Mouse (Mus musculus) thymus, postnatal 0 days (tissue): Measurements from ENCODE around the gene Mecom. TPM values are rescaled to one million over a fixed set of nuclear protein-coding genes. Genes with fewer than 3 reads are reported as not detected.
"Not testable (repeated sequence)": the region's sequence is repeated elsewhere in the genome, so short reads cannot be mapped to it uniquely, and the experiment has no call there.

Source experiments
- DNase-seq: peaks from one replicate; pipeline ENCODE4 v3.0.0-alpha.2; 2015; ENCODE audit warnings: low spot score
- polyA plus RNA-seq: library from polyadenylated mRNA; unstranded; fragments of >200 nt; fragmentation: Nextera tagmentation; extraction: Ambion mirVana; gene quantifications from 2 replicates; pipeline ENCODE4 v1.2.1, GENCODE M21; 2015

Mecom gene
- polyA plus RNA-seq: 1.1 and 1.2 TPM in 2 replicates

- no peak for DNase-seq
Observed at GRCm38 (mm10) chr3:30547908-30548307, at the start of gene Mecom. TSS of gene Mecom (minus strand) at chr3:30548008.

GRCm38 (mm10) chr3:30597271-30597670 is 49.5 kb upstream of the Mecom start:
- no peak for DNase-seq

GRCm38 (mm10) chr3:30595111-30595832 is 47.5 kb upstream of the Mecom start:
- DNase-seq: peak; percentile 27

- peak; percentile 46 for DNase-seq
Observed at GRCm38 (mm10) chr3:30593719-30594485, 46.1 kb upstream of the Mecom start.

GRCm38 (mm10) chr3:30592418-30592853 is 44.6 kb upstream of the Mecom start:
- DNase-seq: peak; percentile 63

GRCm38 (mm10) chr3:30588865-30589264 is 41.1 kb upstream of the Mecom start:
- DNase-seq: no peak

- DNase-seq: no peak
Observed at GRCm38 (mm10) chr3:30573549-30573948, 25.7 kb upstream of the Mecom start.

GRCm38 (mm10) chr3:30566333-30566732 is 18.5 kb upstream of the Mecom start:
- not testable (repeated sequence) for DNase-seq

GRCm38 (mm10) chr3:30560677-30561314 is 13.0 kb upstream of the Mecom start:
- DNase-seq: peak; percentile 51

- no peak for DNase-seq
Observed at GRCm38 (mm10) chr3:30553741-30554140, 5.9 kb upstream of the Mecom start.

- peak; percentile 17 for DNase-seq
Observed at GRCm38 (mm10) chr3:30550218-30550617, 2.4 kb upstream of the Mecom start.

- no peak for DNase-seq
Observed at GRCm38 (mm10) chr3:30548928-30549327, 1.1 kb upstream of the Mecom start.

- no peak for DNase-seq
Observed at GRCm38 (mm10) chr3:30546831-30547369, 908 bp downstream of the Mecom start.

- no peak for DNase-seq
Observed at GRCm38 (mm10) chr3:30546366-30546765, 1.4 kb downstream of the Mecom start.

- no peak for DNase-seq
Observed at GRCm38 (mm10) chr3:30545246-30545645, 2.6 kb downstream of the Mecom start.

- DNase-seq: no peak
Observed at GRCm38 (mm10) chr3:30544305-30544704, 3.5 kb downstream of the Mecom start.

- DNase-seq: no peak
Observed at GRCm38 (mm10) chr3:30535821-30536220, 12.0 kb downstream of the Mecom start.

GRCm38 (mm10) chr3:30520751-30521150 is 27.1 kb downstream of the Mecom start:
- DNase-seq: not testable (repeated sequence)

GRCm38 (mm10) chr3:30519425-30519824 is 28.4 kb downstream of the Mecom start:
- DNase-seq: no peak

GRCm38 (mm10) chr3:30515795-30516170 is 32.0 kb downstream of the Mecom start:
- no peak for DNase-seq

- peak; percentile 25 for DNase-seq
Observed at GRCm38 (mm10) chr3:30514901-30515794, 32.7 kb downstream of the Mecom start.
